Mouse (Mus musculus) C2C12 (cell line): ENCODE measurements around the gene Polg2. TPM values are rescaled to one million over a fixed set of nuclear protein-coding genes. Genes with fewer than 3 reads are reported as not detected.
"Not testable (repeated sequence)": the region's sequence is repeated elsewhere in the genome, so short reads cannot be mapped to it uniquely, and the experiment has no call there.

Experiments used
- H3K27me3 ChIP-seq: one replicate; pipeline ENCODE4 v1.6.1; 2011; ENCODE audit not compliant: control insufficient read depth, insufficient read depth, insufficient read length
- H3K36me3 ChIP-seq: one replicate; pipeline ENCODE4 v1.6.1; 2011; ENCODE audit not compliant: control insufficient read depth, insufficient read depth
- H3K4me3 ChIP-seq: one replicate; pipeline ENCODE4 v1.5.1; 2011; ENCODE audit warnings: mild to moderate bottlenecking, control low read depth; ENCODE audit not compliant: poor library complexity, insufficient read depth, severe bottlenecking
- H3K79me2 ChIP-seq: one replicate; pipeline ENCODE4 v1.6.1; 2011; ENCODE audit not compliant: control insufficient read depth, insufficient read depth
- H3K79me3 ChIP-seq: one replicate; pipeline ENCODE4 v1.6.1; 2011; ENCODE audit warnings: low read depth, control low read depth
- H3ac ChIP-seq: one replicate; pipeline ENCODE3; 2011; ENCODE audit warnings: low read depth; ENCODE audit not compliant: control insufficient read depth, insufficient read length
- CEBPB ChIP-seq: IDR thresholded peaks from one replicate; pipeline ENCODE4 v1.6.1; 2011; ENCODE audit warnings: low read depth, mild to moderate bottlenecking, control low read depth, moderate library complexity
- CTCF ChIP-seq: IDR thresholded peaks from one replicate; pipeline ENCODE4 v1.5.1; 2011; ENCODE audit not compliant: control insufficient read depth, insufficient read depth, insufficient read length
- FOSL1 ChIP-seq: IDR thresholded peaks from one replicate; pipeline ENCODE4 v1.8.0; 2011; ENCODE audit warnings: mild to moderate bottlenecking, low read length; ENCODE audit not compliant: poor library complexity, insufficient read depth, severe bottlenecking
- MAX ChIP-seq: IDR thresholded peaks from one replicate; pipeline ENCODE4 v1.6.1; 2011; ENCODE audit warnings: mild to moderate bottlenecking, control low read depth
- MYOD1 ChIP-seq: IDR thresholded peaks from one replicate; pipeline ENCODE4 v1.6.1; 2011; ENCODE audit warnings: low read depth; ENCODE audit not compliant: control insufficient read depth, insufficient read length
- MYOG ChIP-seq: IDR thresholded peaks from one replicate; pipeline ENCODE4 v1.6.1; 2011; ENCODE audit not compliant: control insufficient read depth, insufficient read length; ENCODE audit errors: extremely low read depth
- USF1 ChIP-seq: IDR thresholded peaks from one replicate; pipeline ENCODE4 v1.6.1; 2011; ENCODE audit warnings: low read depth, mild to moderate bottlenecking, control low read depth, moderate library complexity
- polyA plus RNA-seq: library from polyadenylated mRNA; unstranded; fragments of >200 nt; fragmentation: generic; extraction: Trizol; gene quantifications from one replicate; pipeline ENCODE4 v1.2.1, GENCODE M21; 2012; ENCODE audit warnings: missing spikeins

Polg2 gene
- polyA plus RNA-seq, 1 experiment: 6.9 TPM

- no peaks in the 10 kb centered on the region for H3K79me2 ChIP-seq
- H3K27me3 ChIP-seq: no peaks in the 10 kb centered on the region
- H3K36me3 ChIP-seq: no peaks in the 10 kb centered on the region
- TF ChIP-seq USF1: no peak
- TF ChIP-seq FOSL1: no peak
- TF ChIP-seq CTCF: no peak
- TF ChIP-seq MYOD1: no peak
- TF ChIP-seq CEBPB: no peak
- TF ChIP-seq MYOG: no peak
- TF ChIP-seq MAX: no peak
- H3K79me3 ChIP-seq: no peaks in the 10 kb centered on the region
- H3K4me3 ChIP-seq: no peak overlapping the region
- peak overlapping the region; percentile 47 for H3ac ChIP-seq
These were observed 27.2 kb downstream of the Polg2 start for GRCm38 (mm10) chr11:106752103-106752502.

GRCm38 (mm10) chr11:106751039-106752018 lies 28.0 kb downstream of the Polg2 start, which contains the start of gene Milr1:
Gene Milr1, plus strand, starts transcription at chr11:106751226.
- Histone ChIP-seq H3ac (peak within 1 kb of the TSS; percentile 32), H3K79me3 (no peaks in the 10 kb centered on the region), H3K79me2 (no peaks in the 10 kb centered on the region), H3K27me3 (no peaks in the 10 kb centered on the region), H3K4me3 (peak within 1 kb of the TSS; percentile 7), H3K36me3 (no peaks in the 10 kb centered on the region)
- TF ChIP-seq CTCF (no peak), MYOD1 (peak; percentile 94)

GRCm38 (mm10) chr11:106750121-106750751 lies 29.1 kb downstream of the Polg2 start, which contains the start of gene Pecam1:
Gene Pecam1, minus strand, starts transcription at chr11:106750628.
- H3K27me3 ChIP-seq: no peaks in the 10 kb centered on the region
- H3K4me3 ChIP-seq: peak within 1 kb of the TSS; percentile 7
- H3ac ChIP-seq: peak within 1 kb of the TSS; percentile 31
- no peak for TF ChIP-seq MAX
- TF ChIP-seq FOSL1: no peak
- TF ChIP-seq MYOD1: no peak
- TF ChIP-seq MYOG: no peak
- TF ChIP-seq USF1: no peak
- TF ChIP-seq CEBPB: no peak
- TF ChIP-seq CTCF: no peak
- H3K36me3 ChIP-seq: no peaks in the 10 kb centered on the region
- H3K79me2 ChIP-seq: no peaks in the 10 kb centered on the region
- no peaks in the 10 kb centered on the region for H3K79me3 ChIP-seq

- not testable (repeated sequence) for H3ac ChIP-seq, H3K4me3 ChIP-seq, H3K27me3 ChIP-seq, H3K79me3 ChIP-seq, H3K36me3 ChIP-seq, H3K79me2 ChIP-seq
These were observed 29.7 kb downstream of the Polg2 start for GRCm38 (mm10) chr11:106749557-106750120.

- Histone ChIP-seq H3K4me3 (no peak overlapping the region), H3ac (no peak overlapping the region), H3K36me3 (no peaks in the 10 kb centered on the region), H3K27me3 (no peaks in the 10 kb centered on the region), H3K79me2 (no peaks in the 10 kb centered on the region), H3K79me3 (no peaks in the 10 kb centered on the region)
- TF ChIP-seq FOSL1: no peak
- no peak for TF ChIP-seq USF1
- TF ChIP-seq CEBPB: no peak
- TF ChIP-seq MAX: no peak
- no peak for TF ChIP-seq MYOD1
- no peak for TF ChIP-seq MYOG
- no peak for TF ChIP-seq CTCF
These were observed 34.4 kb downstream of the Polg2 start for GRCm38 (mm10) chr11:106744949-106745348.

- no peak for TF ChIP-seq MYOD1
- no peak for TF ChIP-seq CTCF
- TF ChIP-seq USF1: no peak
- TF ChIP-seq MYOG: no peak
- H3K4me3 ChIP-seq: no peak overlapping the region
- no peaks in the 10 kb centered on the region for H3K79me3 ChIP-seq
- no peaks in the 10 kb centered on the region for H3K36me3 ChIP-seq
- H3K79me2 ChIP-seq: no peaks in the 10 kb centered on the region
- H3K27me3 ChIP-seq: no peaks in the 10 kb centered on the region
- H3ac ChIP-seq: no peak overlapping the region
These were observed 36.9 kb downstream of the Polg2 start for GRCm38 (mm10) chr11:106742388-106742841.
